Mouse (Mus musculus) heart, adult 18-20 months (tissue): ENCODE data around the gene Rgcc. TPM values are rescaled to one million over a fixed set of nuclear protein-coding genes. Genes with fewer than 3 reads are reported as not detected.

Source experiments
- DNase-seq, 2 experiments: peaks; one replicate each; pipeline ENCODE4 v3.0.0; 2021 to 2022; ENCODE audit warnings: mixed read lengths in 1 of 2
- total RNA-seq, 2 experiments: library from RNA; stranded (reverse); gene quantifications; 2 replicates each; pipeline ENCODE4 v1.2.3; 2021

Rgcc gene
- total RNA-seq, 2 experiments from 2014 or later, result 112 to 122 TPM

- no peak for DNase-seq
Measured at GRCm38 (mm10) chr14:79241656-79242385, 59.6 kb downstream of the Rgcc start.

GRCm38 (mm10) chr14:79241057-79241570, 60.3 kb downstream of the Rgcc start:
- DNase-seq, result no peak

GRCm38 (mm10) chr14:79239402-79239801, 62.0 kb downstream of the Rgcc start:
- no peak for DNase-seq

Other genes starting within 250 kb of the Rgcc start
- gene Zfp957, start 54.3 kb downstream of the Rgcc start, total RNA-seq, result not detected
- gene Naa16, start 89.1 kb upstream of the Rgcc start, total RNA-seq, result 10 to 100 TPM; 10.7 to 11.4 TPM
- 1 to 10 TPM; 8.3 to 8.6 TPM for gene Mtrf1, start 96.1 kb upstream of the Rgcc start, total RNA-seq
- 1 to 10 TPM; 8.9 to 9.1 TPM for gene Kbtbd7, start 124.9 kb upstream of the Rgcc start, total RNA-seq
- under 1 TPM; 0.12 to 0.39 TPM for gene Kbtbd6, start 150.2 kb upstream of the Rgcc start, total RNA-seq
- gene Elf1, start 179.5 kb upstream of the Rgcc start, total RNA-seq, result 10 to 100 TPM; 12.4 to 15.0 TPM
- 10 to 100 TPM; 20.5 to 21.7 TPM for gene Wbp4, start 179.9 kb upstream of the Rgcc start, total RNA-seq